Mouse (Mus musculus): Measurements from ENCODE around the gene Snrnp70. TPM values are rescaled to one million over a fixed set of nuclear protein-coding genes. Genes with fewer than 3 reads are reported as not detected.

Snrnp70 gene
- polyA plus RNA-seq, 1 experiment from 2014 or later: 328 TPM

GRCm38 (mm10) chr7:45338161-45338911 lies 57.2 kb downstream of the Snrnp70 start:
- in situ Hi-C loops (cut with MboI; ENCODE audit: low pct_unique_long_range_greater_than_20kb): no loop called here
- DNase-seq (ENCODE audit: low read depth, low spot score) (no peak), ATAC-seq (no peak)
- POLR2A ChIA-PET: no interaction called here
- H3K27me3 ChIP-seq: no peaks in the 10 kb centered on the region
- no peak for TF ChIP-seq CTCF (IDR thresholded peaks at IDR 0.05)
- CTCF ChIA-PET: interaction anchor here (1.4 to 4.7 kb wide), 2 partner anchors 28 to 39 kb away, joined by 4 to 44 read pairs; no protein-coding TSS in a partner anchor

- in situ Hi-C loops (cut with MboI; ENCODE audit: low pct_unique_long_range_greater_than_20kb): no loop called here
- ChIA-PET POLR2A (no interaction called here), CTCF (interaction anchor here (1.3 kb wide), 1 partner anchor 32 kb away, joined by 4 read pairs; no protein-coding TSS in a partner anchor)
- H3K27me3 ChIP-seq: no peaks in the 10 kb centered on the region
- DNase-seq (ENCODE audit: low read depth, low spot score) (no peak), ATAC-seq (no peak)
- no peak for TF ChIP-seq CTCF (IDR thresholded peaks at IDR 0.05)
Measured at GRCm38 (mm10) chr7:45337469-45337868, 58.1 kb downstream of the Snrnp70 start.

- ChIA-PET CTCF (interaction anchor here (1.3 kb wide), 1 partner anchor 31 kb away, joined by 4 read pairs; no protein-coding TSS in a partner anchor), POLR2A (no interaction called here)
- TF ChIP-seq CTCF (IDR thresholded peaks at IDR 0.05): no peak
- no peak for DNase-seq (ENCODE audit: low read depth, low spot score)
- no peaks in the 10 kb centered on the region for H3K27me3 ChIP-seq
- no peak for ATAC-seq
- in situ Hi-C loops (cut with MboI; ENCODE audit: low pct_unique_long_range_greater_than_20kb): no loop called here
Measured at GRCm38 (mm10) chr7:45336319-45336718, 59.2 kb downstream of the Snrnp70 start.

- ChIA-PET CTCF (no interaction called here), POLR2A (no interaction called here)
- ATAC-seq (no peak), DNase-seq (ENCODE audit: low read depth, low spot score) (no peak)
- no peaks in the 10 kb centered on the region for H3K27me3 ChIP-seq
- in situ Hi-C loops (cut with MboI; ENCODE audit: low pct_unique_long_range_greater_than_20kb): no loop called here
- no peak for TF ChIP-seq CTCF (IDR thresholded peaks at IDR 0.05)
Measured at GRCm38 (mm10) chr7:45335056-45335455, 60.5 kb downstream of the Snrnp70 start, which contains the start of gene Hrc. TSS of gene Hrc (plus strand) at chr7:45335290.

GRCm38 (mm10) chr7:45334605-45335004 lies 60.9 kb downstream of the Snrnp70 start:
- DNase-seq (ENCODE audit: low read depth, low spot score) (no peak), ATAC-seq (no peak)
- in situ Hi-C loops (cut with MboI; ENCODE audit: low pct_unique_long_range_greater_than_20kb): no loop called here
- TF ChIP-seq CTCF (IDR thresholded peaks at IDR 0.05): no peak
- CTCF ChIA-PET: no interaction called here
- no peaks in the 10 kb centered on the region for H3K27me3 ChIP-seq
- POLR2A ChIA-PET: interaction anchor here (0.6 kb wide), 1 partner anchor 22 kb away, joined by 4 read pairs; no protein-coding TSS in a partner anchor

- DNase-seq (ENCODE audit: low read depth, low spot score) (no peak), ATAC-seq (peak; percentile 37)
- H3K27me3 ChIP-seq: no peaks in the 10 kb centered on the region
- in situ Hi-C loops (cut with MboI; ENCODE audit: low pct_unique_long_range_greater_than_20kb): no loop called here
- ChIA-PET CTCF (no interaction called here), POLR2A (interaction anchor here (0.6 to 1.1 kb wide), 2 partner anchors 18 to 33 kb away, joined by 3 read pairs; no protein-coding TSS in a partner anchor)
- TF ChIP-seq CTCF (IDR thresholded peaks at IDR 0.05): no peak
Measured at GRCm38 (mm10) chr7:45333431-45333982, 62.0 kb downstream of the Snrnp70 start, which contains the start of gene Trpm4. TSS of gene Trpm4 (minus strand) at chr7:45333780.

GRCm38 (mm10) chr7:45332685-45333425 lies 62.7 kb downstream of the Snrnp70 start:
- ATAC-seq (peak; percentile 59), DNase-seq (ENCODE audit: low read depth, low spot score) (no peak)
- ChIA-PET CTCF (no interaction called here), POLR2A (interaction anchor here (0.6 to 1.1 kb wide), 2 partner anchors 17 to 33 kb away, joined by 3 read pairs; no protein-coding TSS in a partner anchor)
- no peaks in the 10 kb centered on the region for H3K27me3 ChIP-seq
- TF ChIP-seq CTCF (IDR thresholded peaks at IDR 0.05): no peak
- in situ Hi-C loops (cut with MboI; ENCODE audit: low pct_unique_long_range_greater_than_20kb): no loop called here

GRCm38 (mm10) chr7:45331502-45331901 lies 64.0 kb downstream of the Snrnp70 start:
- ChIA-PET POLR2A (no interaction called here), CTCF (interaction anchor here (1.1 kb wide), 1 partner anchor 8 kb away, joined by 3 read pairs; no protein-coding TSS in a partner anchor)
- ATAC-seq (no peak), DNase-seq (ENCODE audit: low read depth, low spot score) (no peak)
- no peaks in the 10 kb centered on the region for H3K27me3 ChIP-seq
- in situ Hi-C loops (cut with MboI; ENCODE audit: low pct_unique_long_range_greater_than_20kb): no loop called here
- no peak for TF ChIP-seq CTCF (IDR thresholded peaks at IDR 0.05)

- in situ Hi-C loops (cut with MboI; ENCODE audit: low pct_unique_long_range_greater_than_20kb): no loop called here
- POLR2A ChIA-PET: interaction anchor here (0.6 to 0.7 kb wide), 3 partner anchors 14 to 154 kb away, joined by 3 to 6 read pairs (median 3); no protein-coding TSS in a partner anchor
- TF ChIP-seq CTCF (IDR thresholded peaks at IDR 0.05): no peak
- CTCF ChIA-PET: no interaction called here
- ATAC-seq: no peak
- H3K27me3 ChIP-seq: no peaks in the 10 kb centered on the region
- no peak for DNase-seq (ENCODE audit: low read depth, low spot score)
Measured at GRCm38 (mm10) chr7:45328841-45329475, 66.6 kb downstream of the Snrnp70 start.

Other genes starting within 250 kb of the Snrnp70 start
- 68.2 TPM for gene Pih1d1, start 241.4 kb downstream of the Snrnp70 start, polyA plus RNA-seq (2021)
- 48.9 TPM for gene Aldh16a1, start 241.2 kb downstream of the Snrnp70 start, polyA plus RNA-seq (2021)
- 0.19 TPM for gene Slc17a7, start 231.8 kb downstream of the Snrnp70 start, polyA plus RNA-seq (2021)
- gene Gfy, start 216.2 kb downstream of the Snrnp70 start, polyA plus RNA-seq (2021): not detected
- gene Pth2, start 214.7 kb downstream of the Snrnp70 start, polyA plus RNA-seq (2021): not detected
- gene Ccdc155, start 190.8 kb downstream of the Snrnp70 start, polyA plus RNA-seq (2021): 0.03 TPM
- not detected for gene Dkkl1, start 183.6 kb downstream of the Snrnp70 start, polyA plus RNA-seq (2021)
- gene Tead2, start 180.0 kb downstream of the Snrnp70 start, polyA plus RNA-seq (2021): 94.7 TPM
- gene Cd37, start 156.6 kb downstream of the Snrnp70 start, polyA plus RNA-seq (2021): 0.81 TPM
- not detected for gene Slc6a16, start 154.7 kb downstream of the Snrnp70 start, polyA plus RNA-seq (2021)
- gene Slc6a21, start 118.2 kb downstream of the Snrnp70 start, polyA plus RNA-seq (2021): not detected
- gene Trpm4, start 62.0 kb downstream of the Snrnp70 start, polyA plus RNA-seq (2021): 15.0 TPM
- gene Hrc, start 60.5 kb downstream of the Snrnp70 start, polyA plus RNA-seq (2021): 0.06 TPM
- 4.1 TPM for gene Ppfia3, start 28.7 kb downstream of the Snrnp70 start, polyA plus RNA-seq (2021)
- gene Lin7b, start 25.2 kb downstream of the Snrnp70 start, polyA plus RNA-seq (2021): 4.7 TPM
- gene Kcna7, start 9.9 kb upstream of the Snrnp70 start, polyA plus RNA-seq (2021): 0.27 TPM
- 3.0 TPM for gene Ntf5, start 18.0 kb upstream of the Snrnp70 start, polyA plus RNA-seq (2021)
- 0.14 TPM for gene Lhb, start 25.1 kb upstream of the Snrnp70 start, polyA plus RNA-seq (2021)
- 59.3 TPM for gene Gys1, start 39.1 kb upstream of the Snrnp70 start, polyA plus RNA-seq (2021)
- 82.1 TPM for gene Ruvbl2, start 42.4 kb upstream of the Snrnp70 start, polyA plus RNA-seq (2021)
- gene Ftl1, start 64.1 kb upstream of the Snrnp70 start, polyA plus RNA-seq (2021): 15.6 TPM
- gene Bax, start 71.2 kb upstream of the Snrnp70 start, polyA plus RNA-seq (2021): 201 TPM
- 0.47 TPM for gene Tulp2, start 86.1 kb upstream of the Snrnp70 start, polyA plus RNA-seq (2021)
- gene Gm45808, start 91.1 kb upstream of the Snrnp70 start, polyA plus RNA-seq (2021): not detected
- 0.06 TPM for gene Dhdh, start 93.1 kb upstream of the Snrnp70 start, polyA plus RNA-seq (2021)
- 506 TPM for gene Nucb1, start 114.7 kb upstream of the Snrnp70 start, polyA plus RNA-seq (2021)
- gene Ppp1r15a, start 130.5 kb upstream of the Snrnp70 start, polyA plus RNA-seq (2021): 123 TPM
- 2.2 TPM for gene Plekha4, start 130.6 kb upstream of the Snrnp70 start, polyA plus RNA-seq (2021)
- gene Hsd17b14, start 159.2 kb upstream of the Snrnp70 start, polyA plus RNA-seq (2021): 1.6 TPM
- gene Bcat2, start 174.4 kb upstream of the Snrnp70 start, polyA plus RNA-seq (2021): 57.2 TPM
- 0.14 TPM for gene Fgf21, start 219.7 kb upstream of the Snrnp70 start, polyA plus RNA-seq (2021)
- gene Fut1, start 221.5 kb upstream of the Snrnp70 start, polyA plus RNA-seq (2021): 0.91 TPM
- gene Izumo1, start 226.1 kb upstream of the Snrnp70 start, polyA plus RNA-seq (2021): 0.12 TPM
- gene Rasip1, start 231.7 kb upstream of the Snrnp70 start, polyA plus RNA-seq (2021): 1.6 TPM
- gene Mamstr, start 244.2 kb upstream of the Snrnp70 start, polyA plus RNA-seq (2021): 0.40 TPM

Data from Patski (cell line).